Mouse (Mus musculus): ENCODE results near the gene Nup88. TPM values are rescaled to one million over a fixed set of nuclear protein-coding genes. Genes with fewer than 3 reads are reported as not detected.
"Not testable (repeated sequence)": the region's sequence is repeated elsewhere in the genome, so short reads cannot be mapped to it uniquely, and the experiment has no call there.

Nup88 gene
- polyA plus RNA-seq, 2 experiments, result 41.5 to 61.0 TPM

GRCm38 (mm10) chr11:70911323-70911722, 58.5 kb downstream of the Nup88 start:
- H3K27me3 ChIP-seq (ENCODE audit: control insufficient read depth, insufficient read depth, low read length), result no peaks in the 10 kb centered on the region
- 65% methylated on average over 3 of the region's 3 CpGs for WGBS (ENCODE audit: insufficient replicate concordance)
- peaks cover 8% of the 10 kb centered on the region for H3K36me3 ChIP-seq (replicated peaks; ENCODE audit: control insufficient read depth, insufficient read depth, low read depth)
- no peaks in the 10 kb centered on the region for H3K9me3 ChIP-seq (ENCODE audit: control insufficient read depth, low read length)
- ATAC-seq (ENCODE audit: insufficient read depth), result no peak
- H3K4me2 ChIP-seq (ENCODE audit: low read depth), result no peak overlapping the region
- DNase-seq (ENCODE audit: low read depth in 3 of 3, low spot score in 3 of 3), result no peak
- no peak overlapping the region for H3K4me3 ChIP-seq (ENCODE audit: insufficient read depth in 1 of 2, low read depth in 2 of 2, low read length in 2 of 2)
- no peak overlapping the region for H3K27ac ChIP-seq
- TF ChIP-seq EP300 (IDR thresholded peaks at IDR 0.05; ENCODE audit: low read depth) (no peak), CTCF (IDR thresholded peaks at IDR 0.05; ENCODE audit: low read depth) (no peak)
- H3K4me1 ChIP-seq (replicated peaks; ENCODE audit: control insufficient read depth in 2 of 2, insufficient read depth in 2 of 2, low read length in 1 of 2), result no peaks in the 10 kb centered on the region
- no peak overlapping the region for H3K9ac ChIP-seq (replicated peaks)

- 56% methylated on average over 3 of the region's 3 CpGs for WGBS (ENCODE audit: insufficient replicate concordance)
These were observed 63.1 kb downstream of the Nup88 start for GRCm38 (mm10) chr11:70906681-70907080.

GRCm38 (mm10) chr11:70898182-70898581, 71.6 kb downstream of the Nup88 start:
- not testable (repeated sequence) for ATAC-seq (ENCODE audit: insufficient read depth); DNase-seq (ENCODE audit: low read depth in 3 of 3, low spot score in 3 of 3); H3K9ac ChIP-seq (replicated peaks); H3K4me2 ChIP-seq (ENCODE audit: low read depth); H3K27ac ChIP-seq; H3K27me3 ChIP-seq (ENCODE audit: control insufficient read depth, insufficient read depth, low read length); H3K4me1 ChIP-seq (replicated peaks; ENCODE audit: control insufficient read depth in 2 of 2, insufficient read depth in 2 of 2, low read length in 1 of 2); H3K4me3 ChIP-seq (ENCODE audit: insufficient read depth in 1 of 2, low read depth in 2 of 2, low read length in 2 of 2); H3K9me3 ChIP-seq (ENCODE audit: control insufficient read depth, low read length)
- WGBS (ENCODE audit: insufficient replicate concordance), result 78% methylated on average over 5 of the region's 5 CpGs
- H3K36me3 ChIP-seq (replicated peaks; ENCODE audit: control insufficient read depth, insufficient read depth, low read depth), result peaks cover 16% of the 10 kb centered on the region

More at GRCm38 (mm10) chr11:70906681-70907080, 63.1 kb downstream of the Nup88 start:
- Histone ChIP-seq H3K27ac (no peak overlapping the region), H3K4me2 (ENCODE audit: low read depth) (no peak overlapping the region), H3K9me3 (ENCODE audit: control insufficient read depth, low read length) (no peaks in the 10 kb centered on the region), H3K27me3 (ENCODE audit: control insufficient read depth, insufficient read depth, low read length) (no peaks in the 10 kb centered on the region), H3K9ac (replicated peaks) (no peak overlapping the region), H3K36me3 (replicated peaks; ENCODE audit: control insufficient read depth, insufficient read depth, low read depth) (peaks cover 8% of the 10 kb centered on the region), H3K4me1 (replicated peaks; ENCODE audit: control insufficient read depth in 2 of 2, insufficient read depth in 2 of 2, low read length in 1 of 2) (no peaks in the 10 kb centered on the region), H3K4me3 (ENCODE audit: insufficient read depth in 1 of 2, low read depth in 2 of 2, low read length in 2 of 2) (no peak overlapping the region)
- TF ChIP-seq CTCF (IDR thresholded peaks at IDR 0.05; ENCODE audit: low read depth) (no peak), EP300 (IDR thresholded peaks at IDR 0.05; ENCODE audit: low read depth) (no peak)
- no peak for ATAC-seq (ENCODE audit: insufficient read depth)
- DNase-seq (ENCODE audit: low read depth in 3 of 3, low spot score in 3 of 3), result no peak

GRCm38 (mm10) chr11:70897680-70898079, 72.1 kb downstream of the Nup88 start:
- TF ChIP-seq EP300 (IDR thresholded peaks at IDR 0.05; ENCODE audit: low read depth) (no peak), CTCF (IDR thresholded peaks at IDR 0.05; ENCODE audit: low read depth) (no peak)
- Histone ChIP-seq H3K27me3 (ENCODE audit: control insufficient read depth, insufficient read depth, low read length) (no peaks in the 10 kb centered on the region), H3K36me3 (replicated peaks; ENCODE audit: control insufficient read depth, insufficient read depth, low read depth) (peaks cover 16% of the 10 kb centered on the region), H3K27ac (no peak overlapping the region), H3K9ac (replicated peaks) (no peak overlapping the region), H3K4me3 (ENCODE audit: insufficient read depth in 1 of 2, low read depth in 2 of 2, low read length in 2 of 2) (no peak overlapping the region), H3K9me3 (ENCODE audit: control insufficient read depth, low read length) (no peaks in the 10 kb centered on the region), H3K4me1 (replicated peaks; ENCODE audit: control insufficient read depth in 2 of 2, insufficient read depth in 2 of 2, low read length in 1 of 2) (no peaks in the 10 kb centered on the region), H3K4me2 (ENCODE audit: low read depth) (no peak overlapping the region)
- ATAC-seq (ENCODE audit: insufficient read depth) (no peak), DNase-seq (ENCODE audit: low read depth in 3 of 3, low spot score in 3 of 3) (no peak)
- WGBS (ENCODE audit: insufficient replicate concordance), result 55% methylated on average over 3 of the region's 3 CpGs

Other genes with a start within 250 kb of the Nup88 start
- 0.38 and 0.64 TPM in 2 replicates for gene Zfp3, start 205.8 kb downstream of the Nup88 start, polyA plus RNA-seq (2012; rRNA removed)
- gene Zfp3, start 205.8 kb downstream of the Nup88 start, polyA plus RNA-seq (2014; fragmentation: Nextera tagmentation; extraction: Ambion mirVana), result 0.85 and 1.1 TPM in 2 replicates
- gene Scimp, start 157.4 kb downstream of the Nup88 start, polyA plus RNA-seq (2012; rRNA removed), result 0.10 and 0.12 TPM in 2 replicates
- 0.51 and 0.64 TPM in 2 replicates for gene Scimp, start 157.4 kb downstream of the Nup88 start, polyA plus RNA-seq (2014; fragmentation: Nextera tagmentation; extraction: Ambion mirVana)
- 2.1 and 3.7 TPM in 2 replicates for gene Rabep1, start 125.2 kb downstream of the Nup88 start, polyA plus RNA-seq (2012; rRNA removed)
- 9.1 and 10.3 TPM in 2 replicates for gene Rabep1, start 125.2 kb downstream of the Nup88 start, polyA plus RNA-seq (2014; fragmentation: Nextera tagmentation; extraction: Ambion mirVana)
- 49.4 and 60.2 TPM in 2 replicates for gene Rpain, start 240 bp upstream of the Nup88 start, polyA plus RNA-seq (2012; rRNA removed)
- 109 and 113 TPM in 2 replicates for gene Rpain, start 240 bp upstream of the Nup88 start, polyA plus RNA-seq (2014; fragmentation: Nextera tagmentation; extraction: Ambion mirVana)
- 72.4 and 129 TPM in 2 replicates for gene C1qbp, start 13.1 kb upstream of the Nup88 start, polyA plus RNA-seq (2012; rRNA removed)
- 162 and 186 TPM in 2 replicates for gene C1qbp, start 13.1 kb upstream of the Nup88 start, polyA plus RNA-seq (2014; fragmentation: Nextera tagmentation; extraction: Ambion mirVana)
- gene Dhx33, start 34.5 kb upstream of the Nup88 start, polyA plus RNA-seq (2012; rRNA removed), result 4.4 and 6.2 TPM in 2 replicates
- 4.9 and 5.8 TPM in 2 replicates for gene Dhx33, start 34.5 kb upstream of the Nup88 start, polyA plus RNA-seq (2014; fragmentation: Nextera tagmentation; extraction: Ambion mirVana)
- 8.0 and 13.3 TPM in 2 replicates for gene Mis12, start 49.6 kb upstream of the Nup88 start, polyA plus RNA-seq (2012; rRNA removed)
- gene Mis12, start 49.6 kb upstream of the Nup88 start, polyA plus RNA-seq (2014; fragmentation: Nextera tagmentation; extraction: Ambion mirVana), result 14.7 and 15.8 TPM in 2 replicates
- gene Derl2, start 49.9 kb upstream of the Nup88 start, polyA plus RNA-seq (2012; rRNA removed), result 9.4 and 10.4 TPM in 2 replicates
- gene Derl2, start 49.9 kb upstream of the Nup88 start, polyA plus RNA-seq (2014; fragmentation: Nextera tagmentation; extraction: Ambion mirVana), result 35.7 and 36.9 TPM in 2 replicates
- 1.7 and 2.4 TPM in 2 replicates for gene 6330403K07Rik, start 63.5 kb upstream of the Nup88 start, polyA plus RNA-seq (2012; rRNA removed)
- gene 6330403K07Rik, start 63.5 kb upstream of the Nup88 start, polyA plus RNA-seq (2014; fragmentation: Nextera tagmentation; extraction: Ambion mirVana), result 0.86 and 1.1 TPM in 2 replicates
- gene Nlrp1a, start 174.7 kb upstream of the Nup88 start, polyA plus RNA-seq (2012; rRNA removed), result 0.08 and 0.17 TPM in 2 replicates
- 0.19 and 0.32 TPM in 2 replicates for gene Nlrp1a, start 174.7 kb upstream of the Nup88 start, polyA plus RNA-seq (2014; fragmentation: Nextera tagmentation; extraction: Ambion mirVana)

Measured in liver, embryonic 14.5 days (tissue).